Mouse (Mus musculus): Measurements from ENCODE around the gene Rpl29. TPM values are rescaled to one million over a fixed set of nuclear protein-coding genes. Genes with fewer than 3 reads are reported as not detected.

Gene Rpl29
- polyA plus RNA-seq, 1 experiment, result 145 TPM

- WGBS, result 94% methylated on average over 3 of the region's 3 CpGs
- H3K4me1 ChIP-seq (ENCODE audit: control insufficient read depth, insufficient read depth, low read length), result peaks cover 5% of the 10 kb centered on the region; the same call in 1 of the 2 replicates
- H3K27ac ChIP-seq (ENCODE audit: control insufficient read depth, insufficient read depth, low read depth, low read length, poor library complexity), result 0 out of 2 replicates have a peak overlapping the region, but pooled peaks have one; percentile 41
- no peak overlapping the region for H3K4me3 ChIP-seq (replicated peaks; ENCODE audit: control insufficient read depth, low read depth, low read length)
- TF ChIP-seq CTCF (IDR thresholded peaks at IDR 0.05; ENCODE audit: control insufficient read depth, insufficient read depth, low read length) (no peak), POLR2A (IDR thresholded peaks at IDR 0.05; ENCODE audit: borderline replicate concordance, control insufficient read depth, low read depth, low read length) (no peak)
Observed at GRCm38 (mm10) chr9:106399808-106400207, 29.4 kb upstream of the Rpl29 start.

- WGBS, result 66% methylated on average over 5 of the region's 5 CpGs
- H3K27ac ChIP-seq (ENCODE audit: control insufficient read depth, insufficient read depth, low read depth, low read length, poor library complexity), result no peak overlapping the region
- no peak overlapping the region for H3K4me3 ChIP-seq (replicated peaks; ENCODE audit: control insufficient read depth, low read depth, low read length)
- TF ChIP-seq CTCF (IDR thresholded peaks at IDR 0.05; ENCODE audit: control insufficient read depth, insufficient read depth, low read length), result no peak
- no peak for TF ChIP-seq POLR2A (IDR thresholded peaks at IDR 0.05; ENCODE audit: borderline replicate concordance, control insufficient read depth, low read depth, low read length)
- H3K4me1 ChIP-seq (ENCODE audit: control insufficient read depth, insufficient read depth, low read length), result peaks cover 6% of the 10 kb centered on the region; the same call in 1 of the 2 replicates
Observed at GRCm38 (mm10) chr9:106402149-106402548, 27.1 kb upstream of the Rpl29 start.

GRCm38 (mm10) chr9:106402607-106403375 is 26.5 kb upstream of the Rpl29 start:
- no peak overlapping the region for H3K27ac ChIP-seq (ENCODE audit: control insufficient read depth, insufficient read depth, low read depth, low read length, poor library complexity)
- 89% methylated on average over 16 of the region's 16 CpGs for WGBS
- TF ChIP-seq CTCF (IDR thresholded peaks at IDR 0.05; ENCODE audit: control insufficient read depth, insufficient read depth, low read length), result no peak
- no peak for TF ChIP-seq POLR2A (IDR thresholded peaks at IDR 0.05; ENCODE audit: borderline replicate concordance, control insufficient read depth, low read depth, low read length)

GRCm38 (mm10) chr9:106405275-106405674 is 24.0 kb upstream of the Rpl29 start:
- Histone ChIP-seq H3K27ac (ENCODE audit: control insufficient read depth, insufficient read depth, low read depth, low read length, poor library complexity) (no peak overlapping the region), H3K4me1 (ENCODE audit: control insufficient read depth, insufficient read depth, low read length) (peaks cover 1% of the 10 kb centered on the region; the same call in 1 of the 2 replicates), H3K4me3 (replicated peaks; ENCODE audit: control insufficient read depth, low read depth, low read length) (no peak overlapping the region)
- 77% methylated on average over 6 of the region's 6 CpGs for WGBS
- TF ChIP-seq POLR2A (IDR thresholded peaks at IDR 0.05; ENCODE audit: borderline replicate concordance, control insufficient read depth, low read depth, low read length), result no peak
- no peak for TF ChIP-seq CTCF (IDR thresholded peaks at IDR 0.05; ENCODE audit: control insufficient read depth, insufficient read depth, low read length)

More at GRCm38 (mm10) chr9:106402607-106403375, 26.5 kb upstream of the Rpl29 start:
- peaks cover 4% of the 10 kb centered on the region; the same call in 1 of the 2 replicates for H3K4me1 ChIP-seq (ENCODE audit: control insufficient read depth, insufficient read depth, low read length)
- no peak overlapping the region for H3K4me3 ChIP-seq (replicated peaks; ENCODE audit: control insufficient read depth, low read depth, low read length)

GRCm38 (mm10) chr9:106406443-106407078 is 22.7 kb upstream of the Rpl29 start:
- Histone ChIP-seq H3K4me3 (replicated peaks; ENCODE audit: control insufficient read depth, low read depth, low read length) (no peak overlapping the region), H3K4me1 (ENCODE audit: control insufficient read depth, insufficient read depth, low read length) (peaks cover 3% of the 10 kb centered on the region), H3K27ac (ENCODE audit: control insufficient read depth, insufficient read depth, low read depth, low read length, poor library complexity) (no peak overlapping the region)
- TF ChIP-seq CTCF (IDR thresholded peaks at IDR 0.05; ENCODE audit: control insufficient read depth, insufficient read depth, low read length), result no peak
- TF ChIP-seq POLR2A (IDR thresholded peaks at IDR 0.05; ENCODE audit: borderline replicate concordance, control insufficient read depth, low read depth, low read length), result no peak
- WGBS, result 58% methylated on average over 8 of the region's 8 CpGs

- no peak overlapping the region for H3K27ac ChIP-seq (ENCODE audit: control insufficient read depth, insufficient read depth, low read depth, low read length, poor library complexity)
- TF ChIP-seq CTCF (IDR thresholded peaks at IDR 0.05; ENCODE audit: control insufficient read depth, insufficient read depth, low read length) (no peak), POLR2A (IDR thresholded peaks at IDR 0.05; ENCODE audit: borderline replicate concordance, control insufficient read depth, low read depth, low read length) (no peak)
- WGBS, result 96% methylated on average over 4 of the region's 4 CpGs
- H3K4me1 ChIP-seq (ENCODE audit: control insufficient read depth, insufficient read depth, low read length), result peaks cover 7% of the 10 kb centered on the region
- H3K4me3 ChIP-seq (replicated peaks; ENCODE audit: control insufficient read depth, low read depth, low read length), result no peak overlapping the region
Observed at GRCm38 (mm10) chr9:106409096-106409495, 20.2 kb upstream of the Rpl29 start.

GRCm38 (mm10) chr9:106410086-106410650 is 19.1 kb upstream of the Rpl29 start:
- 80% methylated on average over 2 of the region's 2 CpGs for WGBS
- peaks cover 7% of the 10 kb centered on the region for H3K4me1 ChIP-seq (ENCODE audit: control insufficient read depth, insufficient read depth, low read length)
- TF ChIP-seq CTCF (IDR thresholded peaks at IDR 0.05; ENCODE audit: control insufficient read depth, insufficient read depth, low read length) (no peak), POLR2A (IDR thresholded peaks at IDR 0.05; ENCODE audit: borderline replicate concordance, control insufficient read depth, low read depth, low read length) (no peak)
- no peak overlapping the region for H3K4me3 ChIP-seq (replicated peaks; ENCODE audit: control insufficient read depth, low read depth, low read length)
- no peak overlapping the region for H3K27ac ChIP-seq (ENCODE audit: control insufficient read depth, insufficient read depth, low read depth, low read length, poor library complexity)

- WGBS, result 7% methylated on average over 9 of the region's 9 CpGs
- Histone ChIP-seq H3K4me3 (replicated peaks; ENCODE audit: control insufficient read depth, low read depth, low read length) (no peak overlapping the region), H3K4me1 (ENCODE audit: control insufficient read depth, insufficient read depth, low read length) (peaks cover 7% of the 10 kb centered on the region), H3K27ac (ENCODE audit: control insufficient read depth, insufficient read depth, low read depth, low read length, poor library complexity) (no peak overlapping the region)
- TF ChIP-seq POLR2A (IDR thresholded peaks at IDR 0.05; ENCODE audit: borderline replicate concordance, control insufficient read depth, low read depth, low read length), result no peak
- TF ChIP-seq CTCF (IDR thresholded peaks at IDR 0.05; ENCODE audit: control insufficient read depth, insufficient read depth, low read length), result no peak
Observed at GRCm38 (mm10) chr9:106411091-106411594, 18.1 kb upstream of the Rpl29 start.
